Mouse (Mus musculus) R1 (cell line): ENCODE data around the gene Cux2.

Source experiments
- DNase-seq: peaks from one replicate; pipeline ENCODE4 v3.0.0-alpha.2; 2018; ENCODE audit warnings: low read depth, low spot score

Cux2 gene

GRCm38 (mm10) chr5:121967520-121967919, 82.4 kb downstream of the Cux2 start:
- no peak for DNase-seq

GRCm38 (mm10) chr5:121966940-121967339, 83.0 kb downstream of the Cux2 start:
- no peak for DNase-seq

DNA sequence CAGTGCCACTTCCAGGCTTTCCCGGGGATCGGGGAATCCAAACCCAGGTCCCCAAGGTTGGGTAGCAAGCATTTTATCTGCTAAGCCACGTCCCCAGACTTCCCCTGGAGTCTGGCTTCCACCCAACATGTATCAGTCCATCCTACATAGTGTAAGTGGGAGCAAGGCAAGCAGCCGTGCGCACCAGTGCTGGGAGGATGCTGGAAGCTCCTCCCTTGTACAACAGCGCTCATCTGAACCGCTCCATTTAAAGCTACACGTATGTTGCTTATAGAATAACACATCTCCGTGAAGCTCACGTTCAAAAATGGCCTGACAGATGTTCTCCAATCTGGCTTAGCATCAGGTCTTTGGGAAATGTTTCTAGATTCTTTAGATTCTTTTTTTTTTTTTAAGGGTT, 86.9 kb downstream of the Cux2 start:
- DNase-seq = no peak

GRCm38 (mm10) chr5:121962359-121962758, 87.5 kb downstream of the Cux2 start:
- no peak for DNase-seq

- DNase-seq = no peak
Measured at GRCm38 (mm10) chr5:121961256-121961655, 88.6 kb downstream of the Cux2 start.

DNA sequence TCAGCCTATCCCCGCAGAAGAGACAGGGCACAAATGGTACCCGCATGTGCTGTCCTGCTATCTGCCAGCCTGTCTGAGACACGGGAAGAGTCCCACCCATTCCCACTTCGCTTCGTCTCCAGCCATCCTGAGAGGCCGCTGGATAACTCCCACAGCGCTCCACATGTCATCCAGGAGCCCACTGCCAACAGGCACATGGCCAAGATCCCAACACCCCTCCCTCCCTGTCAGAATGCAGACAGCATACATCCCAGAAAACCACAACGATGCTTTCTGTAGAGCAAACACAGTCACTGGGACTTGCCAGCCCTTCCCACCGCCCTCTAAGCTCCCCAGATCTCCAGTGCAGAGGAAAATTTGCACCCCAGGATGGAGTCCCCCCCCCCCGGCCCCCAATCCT, 90.2 kb downstream of the Cux2 start:
- no peak for DNase-seq

GRCm38 (mm10) chr5:121958551-121958950, 91.4 kb downstream of the Cux2 start:
- DNase-seq = no peak

GRCm38 (mm10) chr5:121955806-121956205, 94.1 kb downstream of the Cux2 start:
- no peak for DNase-seq

GRCm38 (mm10) chr5:121950175-121950574, 99.7 kb downstream of the Cux2 start:
- DNase-seq = no peak

DNA sequence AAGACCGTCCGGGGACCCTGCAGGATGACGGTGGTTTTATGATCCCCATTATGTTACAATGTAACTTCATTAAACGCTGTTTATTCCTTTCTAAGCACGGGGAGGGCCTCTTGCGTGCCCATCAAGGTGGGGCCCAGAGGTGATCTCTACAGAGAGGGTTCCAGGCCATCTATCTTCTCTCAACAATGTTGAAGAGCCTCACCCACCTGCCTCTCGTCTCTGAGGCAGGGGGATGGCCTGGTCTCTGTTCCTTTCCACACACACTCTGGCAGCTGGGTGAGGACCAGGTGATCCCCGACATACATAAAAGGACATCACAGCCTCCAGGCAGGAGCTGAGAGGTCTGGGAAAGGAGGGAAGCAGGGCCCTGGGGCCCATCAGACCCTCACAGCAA, 100.9 kb downstream of the Cux2 start:
- no peak for DNase-seq

DNA sequence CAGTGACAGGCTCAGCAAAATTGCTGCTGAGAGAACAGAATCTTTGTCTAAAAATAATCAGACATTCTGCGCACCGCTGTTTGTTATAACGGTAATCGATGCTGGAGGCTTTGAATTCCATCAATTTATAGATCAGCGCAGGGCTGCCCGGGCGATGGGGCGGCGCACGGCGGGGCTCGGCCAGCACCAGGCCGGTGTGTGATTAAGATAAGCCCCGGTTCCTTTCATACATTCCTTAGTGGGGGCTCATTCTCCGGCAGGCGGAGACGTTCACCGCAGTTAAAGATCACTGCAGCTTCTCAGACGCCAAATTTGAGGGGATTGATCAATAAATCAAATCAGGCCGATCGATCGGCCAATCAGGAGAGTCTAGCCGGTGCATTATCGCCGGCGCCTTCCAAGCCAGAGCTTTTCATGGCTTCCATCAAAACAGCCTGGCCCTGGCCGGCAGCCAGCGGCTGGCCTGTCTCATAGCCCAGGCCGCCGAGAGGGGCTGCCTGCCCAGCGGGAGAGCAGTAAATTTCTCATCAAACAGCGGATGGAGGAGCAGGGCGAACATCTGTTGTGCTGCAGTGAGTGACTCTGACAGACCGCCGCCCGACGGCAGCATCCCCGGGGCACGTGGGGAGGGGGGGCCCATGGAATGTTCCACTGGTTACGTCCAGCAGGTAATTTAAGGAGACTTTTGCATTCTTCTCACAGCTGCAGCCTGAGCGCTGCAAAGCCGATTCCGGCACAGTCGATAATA, 101.4 kb downstream of the Cux2 start:
- peak; percentile 34 for DNase-seq

GRCm38 (mm10) chr5:121946657-121947245, 103.2 kb downstream of the Cux2 start:
- no peak for DNase-seq

DNA sequence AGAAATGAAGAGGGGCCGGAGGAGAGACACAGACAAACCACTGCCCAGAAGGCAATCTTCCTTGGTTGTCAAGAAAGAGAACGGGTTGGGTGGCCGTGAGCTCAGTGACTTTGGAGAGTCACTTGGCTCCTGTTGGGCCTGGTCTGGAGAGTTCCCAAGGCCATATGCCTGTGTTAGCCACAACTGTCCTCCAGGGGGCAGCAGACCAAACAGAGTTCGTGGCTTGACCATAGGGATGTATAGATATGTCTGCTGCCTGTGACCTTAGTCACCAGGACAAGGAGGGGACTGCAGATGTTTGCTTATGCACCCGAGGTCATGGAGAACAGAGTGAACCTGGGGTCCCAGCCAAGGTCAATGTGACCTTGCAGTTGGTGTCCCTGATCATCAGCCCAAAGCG, 104.1 kb downstream of the Cux2 start:
- peak; percentile 78 for DNase-seq

DNA sequence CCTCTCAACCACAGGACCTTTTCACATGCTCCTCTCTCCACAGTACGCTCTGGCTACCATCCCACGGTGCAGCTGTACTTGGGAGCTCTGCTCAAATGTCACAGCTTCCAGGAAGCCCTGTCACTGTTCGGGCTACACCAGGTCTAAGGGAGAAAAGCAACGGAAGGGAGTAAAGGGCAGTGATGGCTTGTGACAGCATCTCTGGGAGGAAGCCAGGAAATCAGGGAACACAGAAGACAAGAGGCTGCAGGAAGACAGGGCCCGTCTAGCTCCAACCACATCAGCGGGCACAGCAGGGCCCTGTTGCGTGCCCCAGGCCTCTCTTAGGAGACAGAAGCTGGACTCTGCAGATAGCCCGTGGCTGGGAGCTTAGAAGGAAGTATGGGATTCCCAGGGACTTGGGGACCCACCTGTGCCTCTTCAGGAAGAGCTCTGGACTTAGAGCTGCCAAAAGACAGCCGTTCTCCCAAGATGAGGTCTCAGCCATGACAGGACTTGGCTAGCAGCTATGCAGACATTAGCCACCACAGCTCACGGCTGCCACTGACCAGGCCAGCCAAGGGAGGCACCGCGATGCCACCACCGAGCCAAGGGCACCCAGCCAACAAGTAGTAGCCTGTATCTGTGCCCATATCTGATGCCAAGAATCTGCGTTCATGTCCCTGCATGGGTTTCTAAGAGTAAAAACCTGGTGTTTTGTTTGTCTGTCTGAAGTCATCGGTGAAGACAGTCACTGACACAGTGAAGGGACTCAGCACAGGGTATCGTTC, 105.7 kb downstream of the Cux2 start:
- DNase-seq = no peak

DNA sequence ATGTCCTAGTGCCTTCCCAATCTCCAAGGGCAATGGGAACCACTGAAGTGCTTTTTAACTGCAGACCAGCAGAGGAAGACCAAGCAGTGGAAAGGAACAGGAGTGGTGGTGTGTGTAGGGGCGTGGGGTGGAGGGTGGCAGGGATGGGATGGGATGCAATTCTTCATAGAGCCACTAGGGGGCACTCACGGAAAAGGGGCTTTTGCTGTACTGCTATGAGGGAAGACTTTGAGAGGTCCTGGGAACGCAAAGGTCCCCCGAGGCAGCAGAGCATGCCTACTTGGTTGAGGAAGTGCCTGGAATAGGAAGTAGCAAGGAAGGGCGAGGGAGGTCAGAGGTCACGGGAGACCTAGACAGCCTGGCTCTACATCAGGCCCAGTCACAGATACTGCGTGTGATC, 106.4 kb downstream of the Cux2 start:
- peak; percentile 67 for DNase-seq

GRCm38 (mm10) chr5:121938065-121938849, 111.6 kb downstream of the Cux2 start:
- no peak for DNase-seq

- no peak for DNase-seq
Measured at GRCm38 (mm10) chr5:121930261-121930660, 119.6 kb downstream of the Cux2 start.

GRCm38 (mm10) chr5:121928362-121929000, 121.4 kb downstream of the Cux2 start:
- no peak for DNase-seq

- peak; percentile 62 for DNase-seq
Measured at GRCm38 (mm10) chr5:121926543-121926814, 123.4 kb downstream of the Cux2 start.

GRCm38 (mm10) chr5:121925751-121926542, 124.0 kb downstream of the Cux2 start:
- DNase-seq = no peak

GRCm38 (mm10) chr5:121925291-121925690, 124.6 kb downstream of the Cux2 start:
- no peak for DNase-seq
